Mouse (Mus musculus) heart, embryonic 15.5 days (tissue): ENCODE results near the gene Tvp23a. TPM values are rescaled to one million over a fixed set of nuclear protein-coding genes. Genes with fewer than 3 reads are reported as not detected.

Source experiments
- ATAC-seq: fragments of 200-750 bp; cut with Nextera tagmentation; replicated peaks from 2 replicates; pipeline ENCODE4 v1.8.0; 2017; ENCODE audit warnings: low read depth, moderate TSS enrichment; ENCODE audit not compliant: insufficient number of reproducible peaks, insufficient read depth, low FRiP score
- H3K27ac ChIP-seq: fragments of 300-500 bp; sonication (generic); 2 replicates; pipeline ENCODE4 v1.5.1; 2015; ENCODE audit warnings: mild to moderate bottlenecking, inconsistent platforms
- H3K27me3 ChIP-seq: fragments of 300-500 bp; sonication (generic); 2 replicates; pipeline ENCODE4 v1.6.1; 2015; ENCODE audit warnings: inconsistent platforms
- H3K36me3 ChIP-seq: fragments of 300-500 bp; sonication (generic); 2 replicates; pipeline ENCODE4 v1.6.1; 2015; ENCODE audit warnings: mild to moderate bottlenecking, inconsistent platforms
- H3K4me1 ChIP-seq: fragments of 300-500 bp; sonication (generic); replicated peaks from 2 replicates; pipeline ENCODE4 v1.6.1; 2015; ENCODE audit warnings: inconsistent platforms
- H3K4me2 ChIP-seq: fragments of 300-500 bp; sonication (generic); 2 replicates; pipeline ENCODE4 v1.6.1; 2015; ENCODE audit warnings: inconsistent platforms, mild to moderate bottlenecking, moderate library complexity
- H3K4me3 ChIP-seq: fragments of 300-500 bp; sonication (generic); 2 replicates; pipeline ENCODE4 v1.5.1; 2015; ENCODE audit warnings: mild to moderate bottlenecking, inconsistent platforms
- H3K9ac ChIP-seq: fragments of 300-500 bp; sonication (generic); 2 replicates; pipeline ENCODE4 v1.6.1; 2015; ENCODE audit warnings: mild to moderate bottlenecking, inconsistent platforms
- H3K9me3 ChIP-seq: fragments of 300-500 bp; sonication (generic); replicated peaks from 2 replicates; pipeline ENCODE4 v1.6.1; 2016; ENCODE audit warnings: inconsistent platforms
- WGBS: fragments of 180-500 bp; shearing (Covaris S2); methylation state at CpG from one replicate; pipeline ENCODE4 v1.1.7; 2015; ENCODE audit warnings: mixed read lengths; 5-methylcytosine and 5-hydroxymethylcytosine counted together
- polyA plus RNA-seq: library from polyadenylated mRNA; unstranded; fragments of >200 nt; fragmentation: Nextera tagmentation; extraction: Ambion mirVana; gene quantifications from 2 replicates; pipeline ENCODE4 v1.2.1, GENCODE M21; 2015

The Tvp23a gene
- polyA plus RNA-seq, 1 experiment from 2014 or later: 3.4 TPM

DNA sequence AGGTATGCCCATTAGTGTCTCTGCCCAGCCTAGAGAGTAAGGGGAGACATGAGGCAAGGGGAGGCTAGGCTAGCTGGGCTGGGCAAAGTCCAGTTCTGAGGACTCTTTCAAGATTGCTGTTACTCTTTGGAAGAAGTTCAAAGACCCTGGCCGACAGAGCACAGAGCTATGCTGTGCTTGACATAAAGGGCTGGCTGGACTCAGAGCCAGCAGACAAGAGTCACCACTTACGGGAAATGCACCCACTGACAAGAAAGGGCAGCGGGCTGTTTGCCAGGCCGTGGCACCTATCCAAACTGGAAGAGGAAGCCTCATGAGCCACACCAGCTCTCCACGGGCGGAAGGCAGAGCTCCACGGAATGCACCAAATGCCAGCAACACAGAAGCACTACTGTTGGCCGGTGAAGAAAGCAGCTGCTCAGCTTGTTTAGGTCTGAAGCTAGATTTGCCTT, 5.3 kb upstream of the Tvp23a start:
- peak; percentile 80 for ATAC-seq
- 13% methylated on average over 8 of the region's 8 CpGs for WGBS
- Histone ChIP-seq H3K9me3 (no peaks in the 10 kb centered on the region), H3K4me1 (peaks cover 27% of the 10 kb centered on the region), H3K36me3 (no peaks in the 10 kb centered on the region), H3K27ac (peak overlapping the region; percentile 53), H3K4me3 (no peak overlapping the region), H3K9ac (no peak overlapping the region), H3K4me2 (no peak overlapping the region), H3K27me3 (no peaks in the 10 kb centered on the region)

DNA sequence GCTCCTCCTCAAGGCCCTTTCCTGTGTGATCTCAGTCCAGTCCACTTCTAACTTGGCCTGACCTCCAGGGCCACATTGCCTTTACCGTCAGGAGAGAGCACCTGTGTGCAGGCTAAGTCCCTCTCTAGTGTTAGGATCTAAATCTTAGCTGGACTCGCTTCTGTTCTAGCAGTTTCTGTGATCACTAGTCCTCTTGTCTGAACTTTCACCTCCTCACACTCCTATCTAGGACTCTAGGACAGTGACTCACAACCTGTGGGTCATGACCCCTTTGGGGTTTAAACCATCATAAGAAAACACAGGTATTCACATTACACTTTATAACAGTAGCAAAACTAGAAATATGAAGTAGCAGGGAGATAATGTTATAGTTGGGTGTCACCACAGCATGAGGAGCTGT, 4.7 kb upstream of the Tvp23a start:
- Histone ChIP-seq H3K4me3 (no peak overlapping the region), H3K27ac (peak overlapping the region; percentile 53), H3K9ac (no peak overlapping the region), H3K4me1 (peaks cover 33% of the 10 kb centered on the region), H3K4me2 (no peak overlapping the region), H3K27me3 (no peaks in the 10 kb centered on the region), H3K9me3 (no peaks in the 10 kb centered on the region), H3K36me3 (no peaks in the 10 kb centered on the region)
- 66% methylated on average over 2 of the region's 2 CpGs for WGBS
- no peak for ATAC-seq

DNA sequence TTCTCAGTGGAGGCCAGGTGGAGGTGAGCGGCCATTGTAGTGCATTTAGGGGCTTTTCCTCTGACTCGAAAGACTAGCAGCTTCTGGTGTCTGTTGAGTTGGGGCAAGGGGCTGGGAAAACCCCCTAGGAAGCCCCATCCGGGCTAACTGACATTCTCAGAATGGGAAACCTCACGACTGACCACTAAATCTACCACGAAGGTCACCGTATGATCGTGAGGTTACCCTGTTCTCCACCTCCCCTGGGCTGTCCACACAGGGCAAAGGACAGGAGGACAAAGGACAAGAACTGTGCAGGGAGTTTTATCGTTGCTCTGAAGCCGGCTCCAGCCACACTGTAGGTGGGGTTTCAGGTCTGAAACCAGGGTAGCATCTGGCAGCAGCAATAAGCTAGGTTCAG, 1.8 kb upstream of the Tvp23a start:
- 75% methylated on average over 9 of the region's 9 CpGs for whole genome bisulfite sequencing

DNA sequence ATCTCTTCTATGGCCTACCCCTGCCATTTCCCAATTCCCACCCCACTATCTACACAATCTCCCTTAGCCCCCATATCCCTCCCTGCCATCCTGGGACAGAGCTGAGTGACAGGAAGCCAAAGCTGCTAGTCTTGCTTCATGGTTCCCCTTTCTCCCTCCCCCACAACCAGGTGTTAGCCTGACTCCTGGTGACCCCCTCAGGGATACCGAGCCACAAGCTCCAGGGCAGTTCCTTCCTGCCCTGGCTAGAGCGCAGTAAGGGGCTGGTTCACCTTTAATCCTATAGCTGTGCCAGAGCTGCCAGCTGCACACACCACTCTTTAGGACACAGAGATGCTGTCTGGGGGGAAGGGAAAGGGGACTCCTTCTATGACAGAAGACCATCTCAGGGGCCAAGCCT, 619 bp upstream of the Tvp23a start:
- no peak for ATAC-seq
- 63% methylated on average over 2 of the region's 2 CpGs for WGBS
- H3K9me3 ChIP-seq: no peaks in the 10 kb centered on the region

More for the DNA sequence above, 1.8 kb upstream of the Tvp23a start:
- H3K4me3 ChIP-seq: no peak overlapping the region
- peaks cover 36% of the 10 kb centered on the region for H3K4me1 ChIP-seq
- no peak overlapping the region for H3K9ac ChIP-seq
- no peaks in the 10 kb centered on the region for H3K27me3 ChIP-seq
- H3K36me3 ChIP-seq: no peaks in the 10 kb centered on the region
- no peak overlapping the region for H3K27ac ChIP-seq
- H3K4me2 ChIP-seq: no peak overlapping the region
- no peaks in the 10 kb centered on the region for H3K9me3 ChIP-seq
- ATAC-seq: no peak

DNA sequence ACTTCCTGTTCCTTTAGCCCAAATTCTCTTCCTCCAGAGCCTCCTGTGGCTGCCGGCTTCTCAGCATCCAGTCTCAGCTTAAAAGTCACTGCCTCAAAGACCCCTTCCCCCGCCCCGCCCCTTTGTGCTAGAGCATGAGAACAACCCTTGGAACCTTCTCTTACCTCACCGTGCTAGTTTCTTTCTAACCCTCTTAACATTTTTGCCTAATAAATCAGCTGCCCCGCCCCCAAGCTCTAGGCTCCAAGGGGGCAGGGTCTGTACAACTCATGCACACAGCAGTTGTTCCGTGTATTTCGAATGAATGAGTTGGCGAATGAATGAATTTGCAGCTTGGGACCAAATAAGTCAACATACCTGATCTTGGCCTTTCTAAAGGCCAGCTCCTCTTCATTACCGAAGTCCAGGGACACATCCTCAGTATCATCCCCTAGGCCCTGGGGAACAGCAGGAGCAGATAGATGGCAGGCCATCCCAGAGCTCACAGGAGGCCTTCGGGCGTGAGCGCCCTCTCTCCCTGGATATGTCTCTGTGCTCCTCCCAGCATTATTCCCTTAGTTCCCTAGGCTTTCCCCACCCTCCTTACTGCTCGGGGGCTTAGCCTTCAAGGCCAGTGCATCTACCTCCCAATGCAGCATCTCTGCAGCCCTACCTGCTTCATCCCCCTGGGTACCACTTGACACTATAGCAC, 444 bp downstream of the Tvp23a start:
- Histone ChIP-seq H3K9me3 (no peaks in the 10 kb centered on the region), H3K27ac (0 out of 2 replicates have a peak overlapping the region, but pooled peaks have one; percentile 28), H3K27me3 (no peaks in the 10 kb centered on the region), H3K4me2 (peak overlapping the region; percentile 51), H3K36me3 (no peaks in the 10 kb centered on the region), H3K4me3 (peak overlapping the region; percentile 42), H3K9ac (no peak overlapping the region), H3K4me1 (peaks cover 19% of the 10 kb centered on the region)
- ATAC-seq: 0 out of 2 replicates have a peak, but pooled peaks have one; percentile 23
- 37% methylated on average over 13 of the region's 13 CpGs for WGBS

More for the DNA sequence above, 619 bp upstream of the Tvp23a start:
- no peaks in the 10 kb centered on the region for H3K27me3 ChIP-seq
- peaks cover 30% of the 10 kb centered on the region for H3K4me1 ChIP-seq
- H3K27ac ChIP-seq: no peak overlapping the region
- no peak overlapping the region for H3K4me3 ChIP-seq
- peak overlapping the region; percentile 51 for H3K4me2 ChIP-seq
- no peak overlapping the region for H3K9ac ChIP-seq
- H3K36me3 ChIP-seq: no peaks in the 10 kb centered on the region

DNA sequence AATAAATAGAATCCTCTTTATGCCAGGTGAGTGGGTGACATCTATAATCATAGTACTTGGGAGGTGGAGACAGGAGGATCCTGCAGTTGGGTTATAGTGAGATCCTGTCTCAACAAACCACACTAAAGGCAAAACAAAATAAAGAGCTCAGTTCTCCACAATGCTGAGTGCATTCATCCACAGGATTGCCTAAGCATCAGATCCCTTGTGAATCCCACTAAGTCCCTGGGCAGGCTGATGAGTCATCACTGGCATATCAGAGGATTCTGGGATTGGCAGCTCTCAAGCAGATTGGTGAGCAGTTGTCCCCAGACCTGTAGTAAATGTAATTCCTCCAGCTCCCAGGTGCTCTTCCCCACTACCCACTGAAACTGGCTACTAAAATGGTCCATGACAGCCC, 3.4 kb downstream of the Tvp23a start:
- Histone ChIP-seq H3K9ac (no peak overlapping the region), H3K27ac (no peak overlapping the region), H3K27me3 (no peaks in the 10 kb centered on the region), H3K9me3 (no peaks in the 10 kb centered on the region), H3K4me2 (no peak overlapping the region), H3K4me3 (no peak overlapping the region), H3K36me3 (no peaks in the 10 kb centered on the region), H3K4me1 (peaks cover 14% of the 10 kb centered on the region; the same call in 1 of the 2 replicates)
- no peak for ATAC-seq

DNA sequence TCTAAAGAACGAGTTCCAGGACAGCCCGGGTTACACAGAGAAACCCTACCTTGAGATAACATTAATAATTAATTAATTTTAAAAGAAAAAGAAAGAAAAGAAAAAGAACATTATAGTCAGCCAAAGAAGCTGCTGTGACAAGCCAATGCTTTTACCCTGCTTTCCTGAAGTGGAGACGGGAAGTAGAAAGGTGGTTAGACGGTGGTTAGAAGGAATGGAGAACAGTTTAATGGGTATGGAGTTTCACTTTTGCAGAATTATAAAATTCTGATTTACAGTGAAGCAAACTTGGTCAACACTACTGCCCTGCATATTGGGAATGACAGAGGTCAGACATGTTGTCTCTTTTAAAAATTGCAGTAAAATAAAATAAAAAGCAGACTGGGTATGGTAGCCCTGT, 5.4 kb downstream of the Tvp23a start:
- H3K27ac ChIP-seq: no peak overlapping the region
- H3K27me3 ChIP-seq: no peaks in the 10 kb centered on the region
- H3K4me2 ChIP-seq: no peak overlapping the region
- H3K4me3 ChIP-seq: no peak overlapping the region
- ATAC-seq: no peak
- H3K9me3 ChIP-seq: no peaks in the 10 kb centered on the region
- H3K36me3 ChIP-seq: no peaks in the 10 kb centered on the region
- no peak overlapping the region for H3K9ac ChIP-seq
- WGBS: 82% methylated on average over 4 of the region's 4 CpGs
- H3K4me1 ChIP-seq: 0 out of 2 replicates have a peak, but pooled peaks cover 2% of the 10 kb centered on the region

DNA sequence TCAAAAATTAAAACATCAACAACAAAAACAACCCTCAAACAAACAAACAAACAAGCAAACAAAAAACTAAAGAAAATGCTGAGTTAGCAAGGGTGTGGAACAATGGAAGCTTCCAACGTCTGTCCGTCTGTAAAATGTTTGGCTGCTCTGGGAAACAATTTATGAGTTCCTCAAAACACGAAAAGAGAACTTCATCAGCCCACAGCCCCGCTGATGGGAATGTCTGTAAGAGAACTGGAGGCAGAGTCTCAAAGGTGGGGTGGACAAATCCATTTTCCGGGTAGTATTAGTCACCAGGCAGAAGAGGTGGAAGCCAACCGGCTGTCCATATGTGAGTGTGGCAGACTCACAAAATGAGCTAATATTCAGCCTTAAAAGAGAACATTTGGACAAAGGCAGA, 5.8 kb downstream of the Tvp23a start:
- 85% methylated on average over 6 of the region's 6 CpGs for WGBS
- no peak for ATAC-seq

DNA sequence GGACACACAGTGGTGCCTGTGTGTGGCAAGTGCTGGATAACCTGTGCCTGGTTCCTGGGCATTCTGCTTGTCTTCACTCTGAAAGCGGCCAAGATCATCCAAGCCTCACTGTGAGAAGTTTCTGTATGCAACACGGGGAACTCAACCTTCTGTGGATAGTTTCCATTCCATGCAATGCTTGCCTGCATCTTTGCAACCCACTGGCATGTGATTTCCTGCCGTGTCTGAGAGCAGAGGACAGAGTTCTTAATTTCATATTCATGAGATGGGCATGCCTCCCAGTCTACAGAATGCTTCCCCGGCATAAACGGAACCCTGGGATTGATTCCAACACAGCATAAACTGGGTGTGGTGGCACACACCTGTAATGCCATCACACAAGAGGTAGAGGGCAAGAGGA, 9.1 kb downstream of the Tvp23a start:
- H3K36me3 ChIP-seq: no peaks in the 10 kb centered on the region
- no peak for ATAC-seq
- 82% methylated on average over 5 of the region's 5 CpGs for WGBS
- no peak overlapping the region for H3K27ac ChIP-seq
- H3K4me1 ChIP-seq: no peaks in the 10 kb centered on the region
- no peaks in the 10 kb centered on the region for H3K27me3 ChIP-seq
- H3K9me3 ChIP-seq: no peaks in the 10 kb centered on the region
- H3K9ac ChIP-seq: no peak overlapping the region
- H3K4me2 ChIP-seq: no peak overlapping the region
- H3K4me3 ChIP-seq: no peak overlapping the region

More for the DNA sequence above, 5.8 kb downstream of the Tvp23a start:
- Histone ChIP-seq H3K27me3 (no peaks in the 10 kb centered on the region), H3K4me2 (no peak overlapping the region), H3K4me3 (no peak overlapping the region), H3K36me3 (no peaks in the 10 kb centered on the region), H3K9me3 (no peaks in the 10 kb centered on the region), H3K27ac (no peak overlapping the region), H3K9ac (no peak overlapping the region), H3K4me1 (no peaks in the 10 kb centered on the region)

DNA sequence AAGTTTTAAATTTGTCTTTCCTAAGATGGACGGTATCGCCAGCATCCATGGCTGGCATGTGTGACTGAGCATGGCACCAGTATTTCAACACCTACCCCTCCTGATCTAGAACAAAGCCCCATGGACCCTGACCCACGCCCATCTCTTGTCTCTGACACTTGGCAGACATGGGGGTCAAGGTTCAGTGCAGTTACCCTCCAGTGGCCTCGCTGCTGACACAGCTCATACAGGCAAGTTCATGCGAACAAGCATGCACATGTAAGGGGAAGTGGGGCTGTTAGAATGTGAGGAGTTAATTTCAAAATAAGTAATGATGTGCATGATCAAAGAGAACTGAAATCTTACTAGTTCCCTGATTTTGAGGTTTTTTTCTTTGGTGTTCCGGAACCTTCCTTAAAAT, 11.0 kb downstream of the Tvp23a start:
- Histone ChIP-seq H3K36me3 (no peaks in the 10 kb centered on the region), H3K27ac (no peak overlapping the region), H3K9ac (no peak overlapping the region), H3K4me3 (no peak overlapping the region), H3K9me3 (no peaks in the 10 kb centered on the region), H3K4me1 (no peaks in the 10 kb centered on the region), H3K4me2 (no peak overlapping the region), H3K27me3 (no peaks in the 10 kb centered on the region)
- WGBS: 75% methylated on average over 6 of the region's 6 CpGs
- ATAC-seq: no peak

DNA sequence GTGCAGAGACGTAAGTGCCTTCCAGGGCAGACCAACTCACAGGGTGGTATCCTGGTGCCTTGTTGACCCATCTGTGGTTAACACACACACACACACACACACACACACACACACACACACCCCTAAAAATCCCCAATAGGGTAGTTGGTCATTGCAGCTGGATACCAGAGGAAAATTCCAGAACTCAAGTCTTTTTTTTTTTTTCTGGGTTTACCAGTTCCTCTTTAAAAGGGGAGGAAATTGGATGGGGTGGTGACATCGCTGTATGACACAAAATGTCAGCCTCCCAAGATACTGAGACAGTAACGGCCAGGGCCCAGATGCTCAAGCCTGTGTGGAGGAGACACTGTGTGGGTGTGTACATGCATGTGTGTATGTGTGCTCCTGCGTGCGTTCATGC, 13.8 kb downstream of the Tvp23a start:
- Histone ChIP-seq H3K4me1 (no peaks in the 10 kb centered on the region), H3K27ac (no peak overlapping the region), H3K27me3 (no peaks in the 10 kb centered on the region), H3K36me3 (no peaks in the 10 kb centered on the region), H3K4me2 (no peak overlapping the region), H3K4me3 (no peak overlapping the region), H3K9ac (no peak overlapping the region), H3K9me3 (no peaks in the 10 kb centered on the region)
- ATAC-seq: no peak
- 73% methylated on average over 5 of the region's 5 CpGs for WGBS

DNA sequence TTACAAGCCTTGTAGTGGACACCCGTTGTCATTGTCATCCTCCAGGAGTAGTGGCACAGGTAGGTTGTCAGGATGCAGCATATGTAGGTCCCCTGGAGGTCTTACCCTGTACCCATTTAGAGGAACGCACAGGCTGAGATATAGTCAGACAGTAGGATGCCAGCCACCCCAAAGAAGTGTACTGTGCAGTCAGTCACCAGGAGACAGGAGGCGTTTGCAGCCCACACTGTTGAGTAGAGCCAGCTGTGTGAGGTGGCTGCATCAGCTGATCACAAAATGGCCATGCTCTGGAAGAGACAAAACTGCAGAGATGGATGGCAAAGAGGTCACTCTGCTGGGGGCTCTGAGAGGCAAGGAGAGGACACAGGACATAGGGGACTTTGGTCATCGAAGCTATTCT, 14.8 kb downstream of the Tvp23a start:
- Histone ChIP-seq H3K9ac (no peak overlapping the region), H3K36me3 (no peaks in the 10 kb centered on the region), H3K4me3 (no peak overlapping the region), H3K4me2 (no peak overlapping the region), H3K27me3 (no peaks in the 10 kb centered on the region), H3K9me3 (no peaks in the 10 kb centered on the region), H3K27ac (no peak overlapping the region), H3K4me1 (no peaks in the 10 kb centered on the region)
- 82% methylated on average over 4 of the region's 4 CpGs for WGBS
- ATAC-seq: no peak
